Mouse (Mus musculus) embryonic facial prominence, embryonic 15.5 days (tissue): Measurements from ENCODE around the gene Cd151. TPM values are rescaled to one million over a fixed set of nuclear protein-coding genes. Genes with fewer than 3 reads are reported as not detected.
A peak's percentile ranks its signal among the peaks of the same experiment; 100 is the strongest.

Source experiments
- ATAC-seq: fragments of 200-750 bp; cut with Nextera tagmentation; 2 replicates; pipeline ENCODE4 v1.8.0; 2017; ENCODE audit warnings: low read depth, moderate TSS enrichment; ENCODE audit not compliant: insufficient number of reproducible peaks, low FRiP score, low TSS enrichment
- H3K27ac ChIP-seq: fragments of 300-500 bp; sonication (generic); replicated peaks from 2 replicates; pipeline ENCODE4 v1.5.1; 2015; ENCODE audit warnings: mild to moderate bottlenecking, inconsistent platforms
- H3K27me3 ChIP-seq: fragments of 300-500 bp; sonication (generic); 2 replicates; pipeline ENCODE4 v1.6.1; 2015; ENCODE audit warnings: inconsistent platforms
- H3K36me3 ChIP-seq: fragments of 300-500 bp; sonication (generic); 2 replicates; pipeline ENCODE4 v1.6.1; 2015; ENCODE audit warnings: mild to moderate bottlenecking, inconsistent platforms
- H3K4me1 ChIP-seq: fragments of 300-500 bp; sonication (generic); 2 replicates; pipeline ENCODE4 v1.6.1; 2015; ENCODE audit warnings: inconsistent platforms
- H3K4me2 ChIP-seq: fragments of 300-500 bp; sonication (generic); replicated peaks from 2 replicates; pipeline ENCODE4 v1.6.1; 2015; ENCODE audit warnings: mild to moderate bottlenecking, inconsistent platforms
- H3K4me3 ChIP-seq: fragments of 300-500 bp; sonication (generic); replicated peaks from 2 replicates; pipeline ENCODE4 v1.5.1; 2015; ENCODE audit warnings: mild to moderate bottlenecking, inconsistent platforms
- H3K9ac ChIP-seq: fragments of 300-500 bp; sonication (generic); 2 replicates; pipeline ENCODE4 v1.6.1; 2015; ENCODE audit warnings: inconsistent platforms
- H3K9me3 ChIP-seq: fragments of 300-500 bp; sonication (generic); replicated peaks from 2 replicates; pipeline ENCODE4 v1.6.1; 2016; ENCODE audit warnings: inconsistent platforms
- WGBS: fragments of 180-500 bp; shearing (Covaris S2); methylation state at CpG from one replicate; pipeline ENCODE4 v1.1.7; 2015; 5-methylcytosine and 5-hydroxymethylcytosine counted together
- polyA plus RNA-seq: library from polyadenylated mRNA; unstranded; fragments of >200 nt; fragmentation: Nextera tagmentation; extraction: Ambion mirVana; gene quantifications from 2 replicates; pipeline ENCODE4 v1.2.1, GENCODE M21; 2015

The Cd151 gene
- polyA plus RNA-seq, 1 experiment from 2014 or later = 26.5 TPM

GRCm38 (mm10) chr7:141460001-141460390, 7.2 kb upstream of the Cd151 start:
- 64% methylated on average over 5 of the region's 5 CpGs for WGBS
- Histone ChIP-seq H3K9ac (no peak overlapping the region), H3K27me3 (peaks cover 62% of the 10 kb centered on the region), H3K9me3 (no peaks in the 10 kb centered on the region), H3K4me2 (no peak overlapping the region), H3K4me3 (no peak overlapping the region), H3K36me3 (0 out of 2 replicates have a peak, but pooled peaks cover 7% of the 10 kb centered on the region), H3K4me1 (peaks cover 28% of the 10 kb centered on the region), H3K27ac (no peak overlapping the region)
- ATAC-seq = no peak

- Histone ChIP-seq H3K4me3 (peak within 1 kb of the TSS; percentile 39), H3K27me3 (peaks cover 67% of the 10 kb centered on the region), H3K36me3 (0 out of 2 replicates have a peak, but pooled peaks cover 7% of the 10 kb centered on the region), H3K4me1 (peaks cover 31% of the 10 kb centered on the region), H3K9me3 (no peaks in the 10 kb centered on the region), H3K27ac (no peak within 1 kb of the TSS), H3K4me2 (peak within 1 kb of the TSS; percentile 64), H3K9ac (0 out of 2 replicates have a peak within 1 kb of the TSS, but pooled peaks have one; percentile 26)
- 54% methylated on average over 15 of the region's 15 CpGs for WGBS
- no peak for ATAC-seq
These were observed 6.6 kb upstream of the Cd151 start, which contains the start of gene Cracr2b for GRCm38 (mm10) chr7:141460391-141461113. Cracr2b (plus strand) TSS chr7:141461094.

GRCm38 (mm10) chr7:141461521-141462332, 5.5 kb upstream of the Cd151 start:
- peaks cover 74% of the 10 kb centered on the region for H3K27me3 ChIP-seq
- H3K27ac ChIP-seq = no peak overlapping the region
- WGBS = 2% methylated on average over 59 of the region's 59 CpGs

GRCm38 (mm10) chr7:141462333-141462821, 4.8 kb upstream of the Cd151 start:
- H3K4me3 ChIP-seq = peak overlapping the region; percentile 39; the same call in 1 of the 2 replicates
- 0 out of 2 replicates have a peak, but pooled peaks cover 7% of the 10 kb centered on the region for H3K36me3 ChIP-seq
- H3K4me1 ChIP-seq = peaks cover 36% of the 10 kb centered on the region
- peaks cover 74% of the 10 kb centered on the region for H3K27me3 ChIP-seq
- no peaks in the 10 kb centered on the region for H3K9me3 ChIP-seq
- 5% methylated on average over 5 of the region's 5 CpGs for WGBS
- H3K9ac ChIP-seq = no peak overlapping the region
- no peak for ATAC-seq
- peak overlapping the region; percentile 64 for H3K4me2 ChIP-seq
- H3K27ac ChIP-seq = no peak overlapping the region

More at GRCm38 (mm10) chr7:141461521-141462332, 5.5 kb upstream of the Cd151 start:
- Histone ChIP-seq H3K4me2 (peak overlapping the region; percentile 64), H3K9ac (0 out of 2 replicates have a peak overlapping the region, but pooled peaks have one; percentile 26), H3K4me1 (peaks cover 30% of the 10 kb centered on the region), H3K9me3 (no peaks in the 10 kb centered on the region), H3K36me3 (0 out of 2 replicates have a peak, but pooled peaks cover 7% of the 10 kb centered on the region), H3K4me3 (peak overlapping the region; percentile 39)
- no peak for ATAC-seq

- H3K4me3 ChIP-seq = peak overlapping the region; percentile 27; the same call in 1 of the 2 replicates
- H3K27me3 ChIP-seq = peaks cover 70% of the 10 kb centered on the region
- H3K36me3 ChIP-seq = 0 out of 2 replicates have a peak, but pooled peaks cover 4% of the 10 kb centered on the region
- peaks cover 52% of the 10 kb centered on the region for H3K4me1 ChIP-seq
- H3K9ac ChIP-seq = no peak overlapping the region
- H3K27ac ChIP-seq = 0 out of 2 replicates have a peak overlapping the region, but pooled peaks have one; percentile 5
- no peaks in the 10 kb centered on the region for H3K9me3 ChIP-seq
- no peak for ATAC-seq
- H3K4me2 ChIP-seq = peak overlapping the region; percentile 43
- 26% methylated on average over 12 of the region's 12 CpGs for WGBS
These were observed 3.2 kb upstream of the Cd151 start for GRCm38 (mm10) chr7:141463824-141464602.

- 0 out of 2 replicates have a peak, but pooled peaks cover 3% of the 10 kb centered on the region for H3K36me3 ChIP-seq
- ATAC-seq = no peak
- H3K27ac ChIP-seq = 0 out of 2 replicates have a peak overlapping the region, but pooled peaks have one; percentile 5
- peak overlapping the region; percentile 43 for H3K4me2 ChIP-seq
- 10% methylated on average over 38 of the region's 38 CpGs for WGBS
- H3K9ac ChIP-seq = no peak overlapping the region
- peaks cover 59% of the 10 kb centered on the region for H3K4me1 ChIP-seq
- peaks cover 63% of the 10 kb centered on the region for H3K27me3 ChIP-seq
- H3K9me3 ChIP-seq = no peaks in the 10 kb centered on the region
- peak overlapping the region; percentile 27 for H3K4me3 ChIP-seq
These were observed 2.5 kb upstream of the Cd151 start for GRCm38 (mm10) chr7:141464603-141465201.

- 32% methylated on average over 8 of the region's 10 CpGs for WGBS
- H3K4me2 ChIP-seq = peak overlapping the region; percentile 43
- peak overlapping the region; percentile 27 for H3K4me3 ChIP-seq
These were observed 1.7 kb upstream of the Cd151 start for GRCm38 (mm10) chr7:141465388-141466044.

GRCm38 (mm10) chr7:141466045-141466394, 1.2 kb upstream of the Cd151 start:
- ATAC-seq = no peak
- peaks cover 50% of the 10 kb centered on the region for H3K27me3 ChIP-seq

More at GRCm38 (mm10) chr7:141465388-141466044, 1.7 kb upstream of the Cd151 start:
- H3K4me1 ChIP-seq = peaks cover 65% of the 10 kb centered on the region
- H3K9ac ChIP-seq = no peak overlapping the region
- H3K27me3 ChIP-seq = peaks cover 55% of the 10 kb centered on the region
- H3K36me3 ChIP-seq = peaks cover 11% of the 10 kb centered on the region
- ATAC-seq = no peak
- H3K9me3 ChIP-seq = no peaks in the 10 kb centered on the region
- H3K27ac ChIP-seq = no peak overlapping the region

GRCm38 (mm10) chr7:141466607-141467148, 514 bp upstream of the Cd151 start:
- H3K9ac ChIP-seq = peak overlapping the region; percentile 52; the same call in 1 of the 2 replicates
- no peaks in the 10 kb centered on the region for H3K9me3 ChIP-seq
- peaks cover 44% of the 10 kb centered on the region for H3K27me3 ChIP-seq
- H3K4me2 ChIP-seq = peak overlapping the region; percentile 75
- H3K4me1 ChIP-seq = peaks cover 62% of the 10 kb centered on the region
- H3K4me3 ChIP-seq = peak overlapping the region; percentile 79
- 56% methylated on average over 10 of the region's 10 CpGs for WGBS
- peaks cover 22% of the 10 kb centered on the region for H3K36me3 ChIP-seq
- peak overlapping the region; percentile 92 for H3K27ac ChIP-seq
- no peak for ATAC-seq

More at GRCm38 (mm10) chr7:141466045-141466394, 1.2 kb upstream of the Cd151 start:
- Histone ChIP-seq H3K4me2 (no peak overlapping the region), H3K36me3 (peaks cover 16% of the 10 kb centered on the region), H3K4me1 (peaks cover 65% of the 10 kb centered on the region), H3K27ac (no peak overlapping the region), H3K4me3 (no peak overlapping the region), H3K9ac (no peak overlapping the region), H3K9me3 (no peaks in the 10 kb centered on the region)
- WGBS = 76% methylated on average over 7 of the region's 7 CpGs
